Mouse (Mus musculus) liver, embryonic 14.5 days (tissue): Measurements from ENCODE around the gene Plekha7.

Experiments
- CTCF ChIP-seq: IDR thresholded peaks from 2 replicates; pipeline ENCODE4 v1.5.1; 2016; ENCODE audit warnings: antibody characterized with exemption, low read depth, control low read depth
- EP300 ChIP-seq: IDR thresholded peaks from 2 replicates; pipeline ENCODE4 v1.6.1; 2016; ENCODE audit warnings: antibody characterized with exemption, low read depth

GRCm38 (mm10) chr7:116198407-116198806, 109.8 kb downstream of the Plekha7 start:
- TF ChIP-seq CTCF (0 out of 2 replicates have a peak, but pooled peaks have one; percentile 0), EP300 (no peak)
